Mouse (Mus musculus): ENCODE measurements around the gene Gm10842. TPM values are rescaled to one million over a fixed set of nuclear protein-coding genes. Genes with fewer than 3 reads are reported as not detected.
"Not testable (repeated sequence)": the region's sequence is repeated elsewhere in the genome, so short reads cannot be mapped to it uniquely, and the experiment has no call there.

The Gm10842 gene
- not detected in 2 replicates for polyA plus RNA-seq (2012; rRNA removed)

GRCm38 (mm10) chr11:105146593-105146992 is at the start of gene Gm10842:
Gene Gm10842 (plus strand): TSS chr11:105146893.
- TF ChIP-seq POLR2A (IDR thresholded peaks at IDR 0.05; ENCODE audit: borderline replicate concordance, extremely low read depth, low read depth, low read length) (no peak), CTCF (IDR thresholded peaks at IDR 0.05; ENCODE audit: insufficient read depth, low read length) (no peak)
- no peak for DNase-seq
- Histone ChIP-seq H3K4me1 (ENCODE audit: control insufficient read depth, insufficient read depth, low read length) (no peaks in the 10 kb centered on the region), H3K4me3 (replicated peaks; ENCODE audit: extremely low read depth, low read depth, low read length) (no peak within 1 kb of the TSS)
- 76% methylated on average over 3 of the region's 3 CpGs for WGBS

- H3K4me1 ChIP-seq (ENCODE audit: control insufficient read depth, insufficient read depth, low read length); DNase-seq; H3K4me3 ChIP-seq (replicated peaks; ENCODE audit: extremely low read depth, low read depth, low read length): not testable (repeated sequence)
- WGBS, result 78% methylated on average over 21 of the region's 22 CpGs
Observed at GRCm38 (mm10) chr11:105112448-105112847, 34.2 kb upstream of the Gm10842 start.

GRCm38 (mm10) chr11:105117814-105118213 is 28.9 kb upstream of the Gm10842 start:
- TF ChIP-seq CTCF (IDR thresholded peaks at IDR 0.05; ENCODE audit: insufficient read depth, low read length) (no peak), POLR2A (IDR thresholded peaks at IDR 0.05; ENCODE audit: borderline replicate concordance, extremely low read depth, low read depth, low read length) (no peak)
- DNase-seq, result no peak
- Histone ChIP-seq H3K4me3 (replicated peaks; ENCODE audit: extremely low read depth, low read depth, low read length) (no peak overlapping the region), H3K4me1 (ENCODE audit: control insufficient read depth, insufficient read depth, low read length) (no peaks in the 10 kb centered on the region)
- WGBS, result 81% methylated on average over 7 of the region's 7 CpGs

- DNase-seq, result no peak
- TF ChIP-seq POLR2A (IDR thresholded peaks at IDR 0.05; ENCODE audit: borderline replicate concordance, extremely low read depth, low read depth, low read length) (no peak), CTCF (IDR thresholded peaks at IDR 0.05; ENCODE audit: insufficient read depth, low read length) (no peak)
- Histone ChIP-seq H3K4me3 (replicated peaks; ENCODE audit: extremely low read depth, low read depth, low read length) (no peak overlapping the region), H3K4me1 (ENCODE audit: control insufficient read depth, insufficient read depth, low read length) (no peaks in the 10 kb centered on the region)
- 29% methylated on average over 4 of the region's 4 CpGs for WGBS
Observed at GRCm38 (mm10) chr11:105120551-105121061, 26.1 kb upstream of the Gm10842 start.

- WGBS, result 68% methylated on average over 5 of the region's 5 CpGs
- not testable (repeated sequence) for H3K4me3 ChIP-seq (replicated peaks; ENCODE audit: extremely low read depth, low read depth, low read length); H3K4me1 ChIP-seq (ENCODE audit: control insufficient read depth, insufficient read depth, low read length); DNase-seq
Observed at GRCm38 (mm10) chr11:105121792-105122191, 24.9 kb upstream of the Gm10842 start.

- Histone ChIP-seq H3K4me1 (ENCODE audit: control insufficient read depth, insufficient read depth, low read length) (peaks cover 3% of the 10 kb centered on the region; the same call in 1 of the 2 replicates), H3K4me3 (replicated peaks; ENCODE audit: extremely low read depth, low read depth, low read length) (no peak overlapping the region)
- no peak for TF ChIP-seq POLR2A (IDR thresholded peaks at IDR 0.05; ENCODE audit: borderline replicate concordance, extremely low read depth, low read depth, low read length)
- no peak for TF ChIP-seq CTCF (IDR thresholded peaks at IDR 0.05; ENCODE audit: insufficient read depth, low read length)
- 6% methylated on average over 9 of the region's 9 CpGs for WGBS
- peak; percentile 29 for DNase-seq
Observed at GRCm38 (mm10) chr11:105123986-105124385, 22.7 kb upstream of the Gm10842 start.

GRCm38 (mm10) chr11:105125735-105126519 is 20.8 kb upstream of the Gm10842 start, which contains the start of gene Mettl2:
Gene Mettl2 (plus strand): TSS chr11:105126425.
- WGBS, result 2% methylated on average over 29 of the region's 38 CpGs
- peaks cover 3% of the 10 kb centered on the region; the same call in 1 of the 2 replicates for H3K4me1 ChIP-seq (ENCODE audit: control insufficient read depth, insufficient read depth, low read length)
- DNase-seq, result peak; percentile 71

GRCm38 (mm10) chr11:105126520-105127029 is 20.1 kb upstream of the Gm10842 start:
- no peak for DNase-seq
- Histone ChIP-seq H3K4me1 (ENCODE audit: control insufficient read depth, insufficient read depth, low read length) (peaks cover 3% of the 10 kb centered on the region; the same call in 1 of the 2 replicates), H3K4me3 (replicated peaks; ENCODE audit: extremely low read depth, low read depth, low read length) (peak overlapping the region; percentile 93)
- no peak for TF ChIP-seq CTCF (IDR thresholded peaks at IDR 0.05; ENCODE audit: insufficient read depth, low read length)
- no peak for TF ChIP-seq POLR2A (IDR thresholded peaks at IDR 0.05; ENCODE audit: borderline replicate concordance, extremely low read depth, low read depth, low read length)
- WGBS, result 1% methylated on average over 49 of the region's 49 CpGs

More at GRCm38 (mm10) chr11:105125735-105126519, 20.8 kb upstream of the Gm10842 start, which contains the start of gene Mettl2:
- H3K4me3 ChIP-seq (replicated peaks; ENCODE audit: extremely low read depth, low read depth, low read length), result peak within 1 kb of the TSS; percentile 93
- TF ChIP-seq CTCF (IDR thresholded peaks at IDR 0.05; ENCODE audit: insufficient read depth, low read length), result peak; percentile 79
- TF ChIP-seq POLR2A (IDR thresholded peaks at IDR 0.05; ENCODE audit: borderline replicate concordance, extremely low read depth, low read depth, low read length), result peak; percentile 85; the same call in 1 of the 2 replicates

GRCm38 (mm10) chr11:105135692-105136091 is 11.0 kb upstream of the Gm10842 start:
- no peak for TF ChIP-seq POLR2A (IDR thresholded peaks at IDR 0.05; ENCODE audit: borderline replicate concordance, extremely low read depth, low read depth, low read length)
- TF ChIP-seq CTCF (IDR thresholded peaks at IDR 0.05; ENCODE audit: insufficient read depth, low read length), result no peak
- H3K4me3 ChIP-seq (replicated peaks; ENCODE audit: extremely low read depth, low read depth, low read length), result no peak overlapping the region
- DNase-seq, result no peak
- WGBS, result 82% methylated on average over 7 of the region's 7 CpGs
- no peaks in the 10 kb centered on the region for H3K4me1 ChIP-seq (ENCODE audit: control insufficient read depth, insufficient read depth, low read length)

- H3K4me1 ChIP-seq (ENCODE audit: control insufficient read depth, insufficient read depth, low read length); DNase-seq; H3K4me3 ChIP-seq (replicated peaks; ENCODE audit: extremely low read depth, low read depth, low read length): not testable (repeated sequence)
- 93% methylated on average over 2 of the region's 2 CpGs for WGBS
Observed at GRCm38 (mm10) chr11:105137255-105137654, 9.4 kb upstream of the Gm10842 start.

- not testable (repeated sequence) for H3K4me3 ChIP-seq (replicated peaks; ENCODE audit: extremely low read depth, low read depth, low read length); DNase-seq; H3K4me1 ChIP-seq (ENCODE audit: control insufficient read depth, insufficient read depth, low read length)
- WGBS, result 93% methylated on average over 8 of the region's 8 CpGs
Observed at GRCm38 (mm10) chr11:105140512-105140911, 6.2 kb upstream of the Gm10842 start.

Data from lung, adult 2 months (tissue).